Comparison of ENCODE assay signal across 13 mouse cellular contexts in the genomic region with DNA sequence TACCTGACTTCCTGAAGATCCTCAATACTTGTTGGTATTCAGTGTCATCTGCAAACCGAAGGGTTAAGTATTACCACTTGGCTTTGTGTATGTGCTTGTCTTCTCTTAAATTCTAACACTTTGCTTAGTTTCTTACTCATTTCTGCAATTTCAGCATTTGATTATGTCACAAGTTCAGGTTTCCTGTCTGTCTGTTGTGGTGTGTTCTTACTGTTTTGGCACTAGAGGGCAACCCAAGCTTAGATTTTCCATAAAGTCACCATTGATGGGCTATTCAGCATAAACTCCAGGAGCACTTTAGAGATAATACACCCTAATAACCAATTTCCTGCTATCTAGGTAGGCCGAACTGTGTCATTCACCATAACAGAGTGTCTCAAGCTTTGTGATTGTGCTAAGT. TPM values are rescaled to one million over a fixed set of nuclear protein-coding genes. Genes with fewer than 3 reads are reported as not detected.
DNase-seq lines count a peak whose midpoint lies in the region; ATAC-seq and TF ChIP-seq lines count a peak whose summit lies in the region.
"Had no signal": no experiment of that assay in that cellular context is flagged by ENCODE, and none has a peak within 500 bp of the region (broad histone marks: within the 10 kb centered on the region; RNA-seq: fewer than 3 reads in every experiment).

No protein-coding gene starts in this region.

- ATAC-seq in liver, embryonic 12.5 days, result no peak
- ATAC-seq in common myeloid progenitor, adult 5-6 weeks (replicated peaks; ENCODE audit: low read depth, poor library complexity, severe bottlenecking), result peak; percentile 83

- 62% methylated on average over 2 of the region's 2 CpGs for WGBS in liver, adult 2 months
- WGBS in liver, embryonic 12.5 days (ENCODE audit: insufficient replicate concordance), result 43% methylated on average over 2 of the region's 2 CpGs

- no peaks in the 10 kb centered on the region for H3K79me2 ChIP-seq in liver, adult 2 months (ENCODE audit: control insufficient read depth, insufficient read depth, low read length)

- peak; percentile 1 for DNase-seq in cerebellum, adult 9-10 months
- no peak for DNase-seq in cerebellum, postnatal 36 days
- DNase-seq in liver, adult 2 months (ENCODE audit: extremely low read depth, low read depth, low spot score), result peak; percentile 7
- peak; percentile 3 for DNase-seq in splenic B cell, adult 2 months (ENCODE audit: low read depth, low spot score)
- no peak for DNase-seq in thymus, postnatal 25 days
- no peak for DNase-seq in heart, adult 8-10 months (ENCODE audit: low spot score)
- DNase-seq: B cell, adult 2 months; cerebellum, adult 11-12 months had no signal

- no peak overlapping the region for H3K27ac ChIP-seq in liver, adult 2 months (replicated peaks; ENCODE audit: insufficient read depth, low read depth, low read length)
- H3K27ac ChIP-seq in liver, embryonic 12.5 days, result no peak overlapping the region
- H3K27ac ChIP-seq: hindbrain, embryonic 13.5 days; limb, embryonic 13.5 days; neural tube, embryonic 12.5 days had no signal

- no peak for TF ChIP-seq POLR2A in liver, adult 2 months (IDR thresholded peaks at IDR 0.05; ENCODE audit: extremely low read depth, insufficient read depth, low read length)

- H3K4me3 ChIP-seq in liver, adult 2 months (ENCODE audit: insufficient read depth, low read depth, low read length), result no peak overlapping the region
- H3K4me3 ChIP-seq in liver, embryonic 12.5 days, result no peak overlapping the region
- H3K4me3 ChIP-seq: hindbrain, embryonic 13.5 days; limb, embryonic 13.5 days; neural tube, embryonic 12.5 days had no signal

- TF ChIP-seq CTCF in liver, adult 2 months (IDR thresholded peaks at IDR 0.05; ENCODE audit: low read depth, low read length), result no peak

- no peaks in the 10 kb centered on the region for H3K4me1 ChIP-seq in liver, adult 2 months (ENCODE audit: control insufficient read depth, insufficient read depth, low read length)
- no peaks in the 10 kb centered on the region for H3K4me1 ChIP-seq in liver, embryonic 12.5 days
- H3K4me1 ChIP-seq: hindbrain, embryonic 13.5 days; limb, embryonic 13.5 days; neural tube, embryonic 12.5 days had no signal

- H3K36me3 ChIP-seq in liver, adult 2 months (ENCODE audit: control insufficient read depth, insufficient read depth, low read length), result no peaks in the 10 kb centered on the region
- H3K36me3 ChIP-seq in liver, embryonic 12.5 days, result no peaks in the 10 kb centered on the region
- H3K36me3 ChIP-seq in splenic B cell, adult 2 months (ENCODE audit: control insufficient read depth, insufficient read depth, low read length, poor library complexity, severe bottlenecking), result no peaks in the 10 kb centered on the region
- H3K36me3 ChIP-seq: hindbrain, embryonic 13.5 days; limb, embryonic 13.5 days; neural tube, embryonic 12.5 days had no signal

- H3K4me2 ChIP-seq in liver, embryonic 12.5 days, result no peak overlapping the region
- H3K4me2 ChIP-seq: hindbrain, embryonic 13.5 days; limb, embryonic 13.5 days; neural tube, embryonic 12.5 days had no signal

- no peak overlapping the region for H3K9ac ChIP-seq in liver, adult 2 months (ENCODE audit: low read depth, low read length)
- H3K9ac ChIP-seq in liver, embryonic 12.5 days, result no peak overlapping the region
- H3K9ac ChIP-seq: hindbrain, embryonic 13.5 days; limb, embryonic 13.5 days; neural tube, embryonic 12.5 days had no signal

- H3K9me3 ChIP-seq in liver, embryonic 12.5 days (replicated peaks), result no peaks in the 10 kb centered on the region
- H3K9me3 ChIP-seq: hindbrain, embryonic 13.5 days; limb, embryonic 13.5 days; neural tube, embryonic 12.5 days had no signal

- no peaks in the 10 kb centered on the region for H3K27me3 ChIP-seq in liver, adult 2 months (ENCODE audit: control insufficient read depth, insufficient read depth, low read length)
- H3K27me3 ChIP-seq in liver, embryonic 12.5 days (replicated peaks), result peaks cover 13% of the 10 kb centered on the region
- no peaks in the 10 kb centered on the region for H3K27me3 ChIP-seq in splenic B cell, adult 2 months (ENCODE audit: control insufficient read depth, insufficient read depth, low read length, poor library complexity, severe bottlenecking)
- H3K27me3 ChIP-seq: neural tube, embryonic 12.5 days had no signal

RNA-seq across cellular contexts. Expression of gene Magee1, which starts 47.0 kb away (rescaled TPM):
- 0.92 and 1.3 TPM in 2 replicates for total RNA-seq in liver, adult 2 months (2014; rRNA removed)
- polyA plus RNA-seq in liver, adult 2 months (2012; rRNA removed), result 1.8 and 2.3 TPM in 2 replicates
- polyA plus RNA-seq in liver, embryonic 12.5 days (2016; fragmentation: Nextera tagmentation; extraction: Ambion mirVana), result 3.1 and 3.2 TPM in 2 replicates
- 0.44 and 2.0 TPM in 2 replicates for total RNA-seq in common myeloid progenitor, adult 5-6 weeks (2017)
- 1 to 10 TPM; 4.3 to 5.4 (median 4.8) TPM for total RNA-seq in heart, adult 8-10 months (2022)

Comparison
In these comparisons a context has a peak if more than half of its experiments do, and no peak if none do; other contexts are left out.
1. DNase-seq: peak in cerebellum, adult 9-10 months (single experiment), liver, adult 2 months (single experiment) and splenic B cell, adult 2 months (single experiment); none in cerebellum, postnatal 36 days (0 of 2), thymus, postnatal 25 days (single experiment) and heart, adult 8-10 months (single experiment).